Mouse (Mus musculus): ENCODE results near the gene Zfp444. TPM values are rescaled to one million over a fixed set of nuclear protein-coding genes. Genes with fewer than 3 reads are reported as not detected.

Zfp444 gene
- polyA plus RNA-seq, 1 experiment, result 30.9 TPM

GRCm38 (mm10) chr7:6186756-6187155 lies 14.7 kb downstream of the Zfp444 start:
- H3K79me2 ChIP-seq (ENCODE audit: control insufficient read depth, insufficient read depth), result no peaks in the 10 kb centered on the region
- no peaks in the 10 kb centered on the region for H3K27me3 ChIP-seq (ENCODE audit: control insufficient read depth, insufficient read depth, insufficient read length)
- H3ac ChIP-seq (ENCODE audit: control insufficient read depth, insufficient read length, low read depth), result no peak overlapping the region
- H3K79me3 ChIP-seq (ENCODE audit: low read depth), result no peaks in the 10 kb centered on the region
- peaks cover 6% of the 10 kb centered on the region for H3K36me3 ChIP-seq (ENCODE audit: control insufficient read depth, insufficient read depth)
- no peak overlapping the region for H3K4me3 ChIP-seq (ENCODE audit: insufficient read depth, poor library complexity, severe bottlenecking)
- TF ChIP-seq CEBPB (IDR thresholded peaks at IDR 0.05; ENCODE audit: low read depth), result no peak
- TF ChIP-seq CTCF (IDR thresholded peaks at IDR 0.05; ENCODE audit: control insufficient read depth, insufficient read depth, insufficient read length), result no peak
- no peak for TF ChIP-seq USF1 (IDR thresholded peaks at IDR 0.05; ENCODE audit: low read depth)

- Histone ChIP-seq H3K4me3 (ENCODE audit: insufficient read depth, poor library complexity, severe bottlenecking) (no peak overlapping the region), H3K36me3 (ENCODE audit: control insufficient read depth, insufficient read depth) (peaks cover 4% of the 10 kb centered on the region), H3K79me3 (ENCODE audit: low read depth) (no peaks in the 10 kb centered on the region), H3ac (ENCODE audit: control insufficient read depth, insufficient read length, low read depth) (no peak overlapping the region), H3K79me2 (ENCODE audit: control insufficient read depth, insufficient read depth) (no peaks in the 10 kb centered on the region), H3K27me3 (ENCODE audit: control insufficient read depth, insufficient read depth, insufficient read length) (no peaks in the 10 kb centered on the region)
- no peak for TF ChIP-seq MYOG (IDR thresholded peaks at IDR 0.05; ENCODE audit: control insufficient read depth, extremely low read depth, insufficient read length)
- TF ChIP-seq MAX (IDR thresholded peaks at IDR 0.05), result no peak
- no peak for TF ChIP-seq MYOD1 (IDR thresholded peaks at IDR 0.05; ENCODE audit: control insufficient read depth, insufficient read length, low read depth)
- TF ChIP-seq USF1 (IDR thresholded peaks at IDR 0.05; ENCODE audit: low read depth), result no peak
- no peak for TF ChIP-seq CTCF (IDR thresholded peaks at IDR 0.05; ENCODE audit: control insufficient read depth, insufficient read depth, insufficient read length)
- TF ChIP-seq CEBPB (IDR thresholded peaks at IDR 0.05; ENCODE audit: low read depth), result no peak
- TF ChIP-seq FOSL1 (IDR thresholded peaks at IDR 0.05; ENCODE audit: insufficient read depth, low read length, poor library complexity, severe bottlenecking), result no peak
These were observed 17.5 kb downstream of the Zfp444 start for GRCm38 (mm10) chr7:6189542-6189941.

GRCm38 (mm10) chr7:6191376-6191775 lies 19.4 kb downstream of the Zfp444 start:
- Histone ChIP-seq H3K27me3 (ENCODE audit: control insufficient read depth, insufficient read depth, insufficient read length) (no peaks in the 10 kb centered on the region), H3K79me2 (ENCODE audit: control insufficient read depth, insufficient read depth) (no peaks in the 10 kb centered on the region), H3K79me3 (ENCODE audit: low read depth) (no peaks in the 10 kb centered on the region), H3ac (ENCODE audit: control insufficient read depth, insufficient read length, low read depth) (no peak overlapping the region), H3K4me3 (ENCODE audit: insufficient read depth, poor library complexity, severe bottlenecking) (no peak overlapping the region), H3K36me3 (ENCODE audit: control insufficient read depth, insufficient read depth) (no peaks in the 10 kb centered on the region)
- TF ChIP-seq USF1 (IDR thresholded peaks at IDR 0.05; ENCODE audit: low read depth), result no peak
- peak; percentile 33 for TF ChIP-seq CTCF (IDR thresholded peaks at IDR 0.05; ENCODE audit: control insufficient read depth, insufficient read depth, insufficient read length)

GRCm38 (mm10) chr7:6194129-6194528 lies 22.1 kb downstream of the Zfp444 start:
- no peak for TF ChIP-seq MYOG (IDR thresholded peaks at IDR 0.05; ENCODE audit: control insufficient read depth, extremely low read depth, insufficient read length)
- no peak for TF ChIP-seq MAX (IDR thresholded peaks at IDR 0.05)
- TF ChIP-seq CEBPB (IDR thresholded peaks at IDR 0.05; ENCODE audit: low read depth), result no peak
- peak; percentile 79 for TF ChIP-seq CTCF (IDR thresholded peaks at IDR 0.05; ENCODE audit: control insufficient read depth, insufficient read depth, insufficient read length)
- TF ChIP-seq FOSL1 (IDR thresholded peaks at IDR 0.05; ENCODE audit: insufficient read depth, low read length, poor library complexity, severe bottlenecking), result no peak
- TF ChIP-seq MYOD1 (IDR thresholded peaks at IDR 0.05; ENCODE audit: control insufficient read depth, insufficient read length, low read depth), result no peak
- TF ChIP-seq USF1 (IDR thresholded peaks at IDR 0.05; ENCODE audit: low read depth), result no peak
- H3K27me3 ChIP-seq (ENCODE audit: control insufficient read depth, insufficient read depth, insufficient read length), result no peaks in the 10 kb centered on the region
- H3K36me3 ChIP-seq (ENCODE audit: control insufficient read depth, insufficient read depth), result no peaks in the 10 kb centered on the region
- no peak overlapping the region for H3K4me3 ChIP-seq (ENCODE audit: insufficient read depth, poor library complexity, severe bottlenecking)
- H3K79me3 ChIP-seq (ENCODE audit: low read depth), result no peaks in the 10 kb centered on the region
- H3ac ChIP-seq (ENCODE audit: control insufficient read depth, insufficient read length, low read depth), result no peak overlapping the region
- no peaks in the 10 kb centered on the region for H3K79me2 ChIP-seq (ENCODE audit: control insufficient read depth, insufficient read depth)

GRCm38 (mm10) chr7:6195777-6196176 lies 23.8 kb downstream of the Zfp444 start:
- Histone ChIP-seq H3K79me3 (ENCODE audit: low read depth) (no peaks in the 10 kb centered on the region), H3ac (ENCODE audit: control insufficient read depth, insufficient read length, low read depth) (no peak overlapping the region), H3K79me2 (ENCODE audit: control insufficient read depth, insufficient read depth) (no peaks in the 10 kb centered on the region), H3K36me3 (ENCODE audit: control insufficient read depth, insufficient read depth) (no peaks in the 10 kb centered on the region), H3K4me3 (ENCODE audit: insufficient read depth, poor library complexity, severe bottlenecking) (no peak overlapping the region), H3K27me3 (ENCODE audit: control insufficient read depth, insufficient read depth, insufficient read length) (no peaks in the 10 kb centered on the region)
- TF ChIP-seq MYOD1 (IDR thresholded peaks at IDR 0.05; ENCODE audit: control insufficient read depth, insufficient read length, low read depth) (no peak), CTCF (IDR thresholded peaks at IDR 0.05; ENCODE audit: control insufficient read depth, insufficient read depth, insufficient read length) (no peak), MYOG (IDR thresholded peaks at IDR 0.05; ENCODE audit: control insufficient read depth, extremely low read depth, insufficient read length) (no peak), CEBPB (IDR thresholded peaks at IDR 0.05; ENCODE audit: low read depth) (no peak), FOSL1 (IDR thresholded peaks at IDR 0.05; ENCODE audit: insufficient read depth, low read length, poor library complexity, severe bottlenecking) (no peak), USF1 (IDR thresholded peaks at IDR 0.05; ENCODE audit: low read depth) (no peak), MAX (IDR thresholded peaks at IDR 0.05) (no peak)

- H3K36me3 ChIP-seq (ENCODE audit: control insufficient read depth, insufficient read depth), result no peaks in the 10 kb centered on the region
- no peak for TF ChIP-seq CTCF (IDR thresholded peaks at IDR 0.05; ENCODE audit: control insufficient read depth, insufficient read depth, insufficient read length)
- no peak for TF ChIP-seq MAX (IDR thresholded peaks at IDR 0.05)
- no peak for TF ChIP-seq FOSL1 (IDR thresholded peaks at IDR 0.05; ENCODE audit: insufficient read depth, low read length, poor library complexity, severe bottlenecking)
- no peak for TF ChIP-seq MYOG (IDR thresholded peaks at IDR 0.05; ENCODE audit: control insufficient read depth, extremely low read depth, insufficient read length)
- no peak for TF ChIP-seq MYOD1 (IDR thresholded peaks at IDR 0.05; ENCODE audit: control insufficient read depth, insufficient read length, low read depth)
- TF ChIP-seq USF1 (IDR thresholded peaks at IDR 0.05; ENCODE audit: low read depth), result no peak
- no peak for TF ChIP-seq CEBPB (IDR thresholded peaks at IDR 0.05; ENCODE audit: low read depth)
These were observed 24.8 kb downstream of the Zfp444 start, which contains the start of gene Galp for GRCm38 (mm10) chr7:6196790-6197189. TSS of gene Galp (plus strand) at chr7:6197090.

More at GRCm38 (mm10) chr7:6196790-6197189, 24.8 kb downstream of the Zfp444 start, which contains the start of gene Galp:
- H3K79me2 ChIP-seq (ENCODE audit: control insufficient read depth, insufficient read depth), result no peaks in the 10 kb centered on the region
- H3K4me3 ChIP-seq (ENCODE audit: insufficient read depth, poor library complexity, severe bottlenecking), result no peak within 1 kb of the TSS
- no peak within 1 kb of the TSS for H3ac ChIP-seq (ENCODE audit: control insufficient read depth, insufficient read length, low read depth)
- H3K79me3 ChIP-seq (ENCODE audit: low read depth), result no peaks in the 10 kb centered on the region
- H3K27me3 ChIP-seq (ENCODE audit: control insufficient read depth, insufficient read depth, insufficient read length), result no peaks in the 10 kb centered on the region
